Mouse (Mus musculus) embryonic stem cell, embryonic (primary cell): Measurements from ENCODE around the gene Rpl34.

Experiments
- CTCF ChIA-PET, 4 experiments: fragments of 300-600 bp in 2 of 4; fragments of 350-600 bp in 2 of 4; sonication (Branson Sonifier 250); formaldehyde crosslinking; loops; one replicate each; lab custom pipeline; 2022; ENCODE audit warnings: inconsistent platforms in 2 of 4; lab: Charles Lee
- POLR2A ChIA-PET, 4 experiments: fragments of 300-600 bp in 2 of 4; fragments of 350-600 bp in 2 of 4; sonication (Branson Sonifier 250); formaldehyde crosslinking; loops; one replicate each; lab custom pipeline; 2022; ENCODE audit warnings: antibody characterized with exemption in 4 of 4, inconsistent platforms in 1 of 4; lab: Charles Lee

The Rpl34 gene

DNA sequence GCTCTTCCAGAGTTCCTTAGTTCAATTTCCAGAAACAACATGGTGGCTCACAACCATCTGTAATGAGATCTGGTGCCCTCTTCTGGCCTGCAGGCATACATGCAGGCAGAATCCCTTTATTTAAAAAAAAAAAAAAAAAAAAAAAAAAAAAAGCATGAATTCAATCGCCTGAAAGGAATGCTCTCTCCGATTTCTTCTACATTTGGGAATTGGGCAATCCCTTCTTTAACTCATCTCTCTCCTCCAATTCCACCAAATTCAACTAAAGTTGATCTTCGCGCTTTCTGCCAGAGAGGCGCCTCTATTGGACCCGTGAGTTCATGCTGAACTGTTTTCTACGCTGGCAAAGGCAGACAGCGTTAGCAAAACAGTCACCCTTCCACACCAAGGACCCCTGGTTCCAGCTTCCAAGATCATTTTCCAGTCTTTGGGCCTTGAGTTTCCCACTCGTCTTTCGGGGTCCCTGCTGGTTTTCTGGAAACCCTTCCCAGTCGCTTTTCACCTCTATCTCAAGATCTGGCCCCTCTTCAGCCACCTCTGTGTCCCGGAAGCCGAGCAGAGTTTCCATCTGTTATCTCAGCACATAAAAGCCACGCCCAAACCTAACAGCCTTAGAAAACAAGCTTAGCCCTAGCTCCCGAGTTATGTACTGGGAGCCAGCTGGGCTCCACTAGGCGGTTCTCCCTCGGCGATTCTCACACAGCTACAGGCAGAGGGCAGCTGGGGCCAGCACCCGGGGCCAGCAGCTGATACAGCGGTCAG is 39.2 kb downstream of the Rpl34 start:
- ChIA-PET POLR2A (interaction anchor here in 3 of 4 experiments (1.0 to 3.3 kb wide), 9 partner anchors 9 to 38 kb away, joined by 3 to 24 read pairs (median 3); partner anchors contain the start of gene Ostc (in 2 of the 3)), CTCF (interaction anchor here (0.5 to 1.8 kb wide), 17 partner anchors 10 to 1047 kb away, joined by 3 to 5 read pairs (median 3); no protein-coding TSS in a partner anchor)

DNA sequence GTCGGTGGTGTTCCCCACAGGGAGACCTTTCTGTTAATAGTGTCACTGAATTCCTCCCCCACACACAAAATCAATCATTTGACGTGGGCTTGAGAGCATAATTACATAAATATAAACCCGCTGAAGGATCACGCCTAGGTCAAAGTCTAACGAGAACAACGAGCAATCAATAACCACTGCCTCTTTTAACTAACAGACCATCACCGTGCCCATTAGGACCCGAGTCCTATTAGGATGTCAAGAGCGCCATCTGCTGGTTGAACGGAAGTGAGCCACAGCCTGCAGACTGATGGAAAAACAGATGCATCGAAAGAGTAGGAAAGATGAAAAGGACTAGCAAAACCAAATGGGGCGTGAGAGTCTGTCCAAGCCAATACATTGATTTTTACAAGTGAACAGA is 40.6 kb downstream of the Rpl34 start:
- ChIA-PET POLR2A (no interaction called here), CTCF (interaction anchor here in 1 of 4 experiments (1.0 kb wide), 1 partner anchor 771 kb away, joined by 3 read pairs; no protein-coding TSS in a partner anchor)

DNA sequence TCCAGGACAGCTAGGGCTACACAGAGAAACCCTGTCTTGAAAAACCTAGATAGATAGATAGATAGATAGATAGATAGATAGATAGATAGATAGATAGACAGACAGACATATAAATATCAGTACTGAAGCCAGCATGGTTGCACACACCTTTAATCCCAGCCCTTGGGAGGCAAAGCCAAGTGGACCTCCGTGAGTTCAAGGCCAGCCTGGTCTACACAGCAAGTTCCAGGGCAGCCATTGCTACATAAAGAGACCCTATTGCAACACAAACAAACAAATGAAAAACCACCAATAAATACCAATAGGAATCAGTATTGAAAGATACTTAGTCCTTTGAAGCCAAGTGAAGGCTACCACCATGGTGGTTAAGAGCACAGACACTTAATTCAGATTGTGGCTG is 43.1 kb downstream of the Rpl34 start:
- ChIA-PET CTCF (interaction anchor here in 2 of 4 experiments (0.5 to 0.7 kb wide), 6 partner anchors 51 to 793 kb away, joined by 3 to 7 read pairs (median 4); no protein-coding TSS in a partner anchor), POLR2A (no interaction called here)

DNA sequence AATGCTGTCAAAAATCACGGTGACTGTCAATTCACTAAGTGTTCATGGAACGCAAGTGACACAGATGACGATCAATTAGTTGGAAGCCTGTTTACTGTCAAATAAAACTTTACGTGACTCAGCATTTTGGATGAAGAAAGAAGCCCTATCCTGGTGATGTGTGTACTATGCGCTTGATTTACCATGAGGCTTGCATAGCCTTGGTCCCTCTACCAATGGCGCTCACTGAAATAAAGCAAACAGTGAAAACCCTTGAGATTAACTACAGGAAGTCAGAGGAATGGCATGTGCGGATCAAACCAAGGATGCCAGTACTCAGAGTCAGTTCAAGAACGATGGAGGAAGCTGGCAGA is 45.2 kb downstream of the Rpl34 start:
- ChIA-PET POLR2A (no interaction called here), CTCF (no interaction called here)

DNA sequence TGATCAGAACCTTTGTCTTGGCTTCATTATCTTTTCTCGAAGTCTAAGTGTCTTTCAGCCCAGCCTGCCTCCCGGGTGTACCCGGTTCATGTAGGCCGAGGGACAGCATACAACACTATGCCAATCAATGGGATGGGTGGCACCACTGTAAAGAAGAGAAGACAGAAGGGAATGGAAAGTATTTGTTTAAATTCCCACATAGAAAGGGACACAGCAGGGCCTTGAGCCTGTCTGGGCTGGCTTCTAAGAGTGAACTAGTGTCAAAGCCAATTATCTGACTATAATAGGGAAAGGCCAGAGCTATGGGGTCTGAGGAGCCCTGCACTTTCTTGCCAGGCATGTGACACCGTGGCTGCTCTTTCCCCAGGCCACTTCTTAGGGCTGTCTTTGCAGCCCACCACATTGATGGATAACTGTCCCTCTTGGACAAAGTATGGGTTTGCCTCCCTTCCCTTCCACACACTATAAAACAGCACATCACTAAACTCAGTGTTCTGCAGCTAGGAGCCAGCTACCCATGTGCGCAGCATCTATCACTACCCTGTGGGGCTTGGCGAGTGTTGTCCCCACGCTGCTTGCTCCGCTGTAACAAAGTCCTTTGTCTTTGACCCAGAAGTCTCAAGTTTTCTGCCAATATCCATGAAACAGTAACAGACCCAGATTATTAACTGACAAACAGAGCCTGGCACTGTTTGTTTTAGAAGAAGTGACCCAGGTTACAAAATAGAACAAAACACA is 45.8 kb downstream of the Rpl34 start:
- POLR2A ChIA-PET, result interaction anchor here in 2 of 4 experiments (0.6 kb wide), 2 partner anchors 335 to 623 kb away, joined by 4 to 6 read pairs; partner anchors contain the start of gene Sec24b (in 1 of the 2)
- CTCF ChIA-PET, result no interaction called here

DNA sequence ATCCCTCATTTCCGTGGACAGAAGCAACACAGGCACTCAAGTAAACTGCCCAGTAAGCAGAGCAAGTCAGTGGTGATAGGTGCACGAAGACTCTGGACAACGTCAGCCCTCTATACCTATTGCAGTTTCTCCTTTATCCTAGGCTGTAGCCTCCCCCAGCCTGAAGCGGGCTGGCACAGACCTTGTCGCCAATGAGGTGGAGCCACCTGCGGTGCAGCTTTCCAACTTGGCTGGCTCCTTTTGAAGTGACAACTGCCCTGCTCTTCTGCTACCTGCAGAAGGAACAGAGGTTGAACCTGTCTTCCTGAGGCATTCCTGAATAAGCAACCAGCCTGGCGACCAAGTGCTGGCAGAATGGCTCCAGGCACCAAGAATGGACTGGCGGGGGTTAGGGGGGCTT is 46.4 kb downstream of the Rpl34 start:
- CTCF ChIA-PET, result no interaction called here

DNA sequence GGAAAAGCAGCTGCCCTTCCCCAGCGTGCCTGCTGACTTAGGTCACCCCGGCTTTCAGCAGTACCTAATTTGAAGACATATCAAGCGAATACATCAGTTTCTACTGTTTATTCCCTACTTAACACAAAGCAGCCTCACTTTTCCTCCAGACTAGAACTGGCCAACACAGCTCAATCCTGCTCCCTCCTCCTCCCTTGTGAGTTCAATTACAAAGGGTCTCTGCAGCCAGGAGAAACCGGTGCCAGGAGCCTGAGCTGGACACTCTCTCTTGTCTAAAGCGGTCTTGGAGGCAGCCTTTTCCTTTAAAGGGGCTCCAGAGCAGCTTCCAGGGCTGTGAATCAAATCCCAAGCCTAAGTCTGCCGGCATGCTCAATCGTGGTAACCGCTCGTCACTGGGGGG is 48.0 kb downstream of the Rpl34 start:
- ChIA-PET POLR2A (interaction anchor here in 1 of 4 experiments (0.5 kb wide), 1 partner anchor 81 kb away, joined by 3 read pairs; no protein-coding TSS in a partner anchor), CTCF (interaction anchor here in 1 of 4 experiments (0.6 kb wide), 1 partner anchor 588 kb away, joined by 3 read pairs; no protein-coding TSS in a partner anchor)

More for the DNA sequence above, 46.4 kb downstream of the Rpl34 start:
- POLR2A ChIA-PET, result interaction anchor here in 2 of 4 experiments (0.6 kb wide), 2 partner anchors 336 to 623 kb away, joined by 4 to 6 read pairs; partner anchors contain the start of gene Sec24b (in 1 of the 2)

DNA sequence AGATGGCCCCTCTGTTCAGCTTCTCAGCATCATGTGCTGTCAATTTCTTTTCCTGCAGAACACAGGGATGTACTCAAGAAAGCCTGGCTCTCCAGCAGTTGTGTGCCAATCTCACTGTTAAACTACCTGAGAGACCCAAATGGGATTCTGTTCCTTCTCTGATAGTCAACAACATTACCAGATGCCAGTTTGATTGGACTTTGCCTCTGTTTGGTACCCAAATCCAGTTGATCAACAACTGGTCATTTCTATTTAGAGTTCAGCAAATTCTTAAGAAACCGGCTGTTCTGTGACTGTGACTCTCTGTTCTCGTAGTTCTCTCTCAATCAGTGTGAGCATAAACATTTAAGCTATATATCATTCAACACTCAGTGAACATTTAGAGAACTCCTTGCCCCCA is 49.0 kb downstream of the Rpl34 start:
- POLR2A ChIA-PET, result no interaction called here
- CTCF ChIA-PET, result interaction anchor here in 1 of 4 experiments (0.7 kb wide), 1 partner anchor 9 kb away, joined by 3 read pairs; no protein-coding TSS in a partner anchor

DNA sequence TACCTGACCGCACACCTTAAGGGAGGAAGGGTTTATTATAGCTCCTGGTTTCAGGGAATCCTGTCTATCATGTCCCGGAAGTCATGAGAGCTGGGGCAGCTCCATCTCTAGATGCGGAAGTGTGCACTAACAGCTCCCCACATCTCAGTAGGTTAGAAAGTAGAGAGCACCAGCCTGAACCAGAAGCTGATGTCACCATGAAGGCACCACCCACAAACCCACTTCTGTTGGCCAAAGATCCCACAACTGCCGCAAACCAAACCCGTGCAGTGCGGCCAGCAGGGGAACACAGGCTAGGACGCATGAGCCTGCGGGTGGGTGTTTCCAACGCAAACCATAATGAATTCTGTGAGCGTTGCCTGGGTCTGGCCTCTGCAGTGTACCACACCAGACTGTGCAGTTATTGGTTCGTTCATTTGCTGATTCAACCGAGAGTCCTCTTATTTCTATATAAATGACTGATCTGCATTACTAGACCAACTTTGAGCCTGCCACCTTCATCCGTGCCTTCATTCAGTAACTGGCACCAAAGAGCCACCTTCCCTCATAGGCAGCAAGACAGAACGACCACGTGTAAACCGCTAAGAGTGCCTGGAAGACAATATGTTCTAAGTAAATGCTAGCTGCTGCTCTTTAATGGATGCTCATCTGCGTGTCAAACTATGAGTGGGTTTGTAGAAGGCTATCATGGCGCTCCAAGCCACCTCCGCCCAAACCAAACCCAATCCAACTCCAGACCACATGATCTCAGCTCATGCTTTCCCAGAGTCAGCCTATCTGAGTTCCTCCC is 52.3 kb downstream of the Rpl34 start:
- ChIA-PET POLR2A (interaction anchor here in 1 of 4 experiments (0.6 kb wide), 2 partner anchors 70 to 138 kb away, joined by 3 to 13 read pairs; no protein-coding TSS in a partner anchor), CTCF (no interaction called here)
